ENCODE assay signal across 8 mouse cellular contexts in genomic region chr7:135836808-135837733, GRCm38 (mm10).
DNase-seq lines count a peak whose midpoint lies in the region; ATAC-seq lines count a peak whose summit lies in the region.

No protein-coding gene starts in this region.

- H3K27me3 ChIP-seq in intestine, embryonic 15.5 days (replicated peaks): 0 out of 2 replicates have a peak, but pooled peaks cover 4% of the 10 kb centered on the region

- peaks cover 6% of the 10 kb centered on the region; the same call in 1 of the 2 replicates for H3K4me1 ChIP-seq in intestine, embryonic 15.5 days (replicated peaks)

- WGBS in intestine, embryonic 15.5 days: 39% methylated on average over 12 of the region's 12 CpGs

- no peak overlapping the region for H3K4me2 ChIP-seq in intestine, embryonic 15.5 days (replicated peaks)

- peak; percentile 61; the same call in 1 of the 2 replicates for ATAC-seq in intestine, embryonic 15.5 days
- peak; percentile 81 for ATAC-seq in megakaryocyte, adult 5-6 weeks (ENCODE audit: poor library complexity, severe bottlenecking)

- H3K9ac ChIP-seq in intestine, embryonic 15.5 days: no peak overlapping the region

- peak; percentile 63 for DNase-seq in adrenal gland, postnatal 25 days
- peak; percentile 94 for DNase-seq in embryo, embryonic 10.5 days (ENCODE audit: low spot score)
- DNase-seq in gastrocnemius, adult 8-10 months (ENCODE audit: low spot score in 2 of 2): peak; percentile 59 to 69
- peak; percentile 79 to 83 for DNase-seq in left cerebral cortex, postnatal 10 days (ENCODE audit: extremely low spot score in 1 of 2, low spot score in 2 of 2)
- peak; percentile 65 for DNase-seq in right cerebral cortex, postnatal 25 days
- no peak for DNase-seq in T-cell, adult 2 months (ENCODE audit: low spot score)

- intact Hi-C loops in left cerebral cortex, postnatal 10 days (cut with DNase I): loop anchor here (5.0 to 10.0 kb wide), 3 partner anchors 215 to 1488 kb away; no protein-coding TSS in a partner anchor

- no peak overlapping the region for H3K4me3 ChIP-seq in intestine, embryonic 15.5 days (replicated peaks)

- H3K36me3 ChIP-seq in intestine, embryonic 15.5 days: no peaks in the 10 kb centered on the region

- H3K27ac ChIP-seq in intestine, embryonic 15.5 days: no peak overlapping the region

- no peaks in the 10 kb centered on the region for H3K9me3 ChIP-seq in intestine, embryonic 15.5 days
